Mouse (Mus musculus) adrenal gland, postnatal 10 days (tissue): ENCODE measurements at regions not wholly inside any gene's neighbourhood (a gene's known extent, or its start where the extent isn't known, plus 50 kb on each side); places are given as distances from the start of the nearest gene placed in this dataset.

Experiments
- DNase-seq: peaks from one replicate; pipeline ENCODE4 v3.0.0; 2021; ENCODE audit warnings: mixed read lengths

DNA sequence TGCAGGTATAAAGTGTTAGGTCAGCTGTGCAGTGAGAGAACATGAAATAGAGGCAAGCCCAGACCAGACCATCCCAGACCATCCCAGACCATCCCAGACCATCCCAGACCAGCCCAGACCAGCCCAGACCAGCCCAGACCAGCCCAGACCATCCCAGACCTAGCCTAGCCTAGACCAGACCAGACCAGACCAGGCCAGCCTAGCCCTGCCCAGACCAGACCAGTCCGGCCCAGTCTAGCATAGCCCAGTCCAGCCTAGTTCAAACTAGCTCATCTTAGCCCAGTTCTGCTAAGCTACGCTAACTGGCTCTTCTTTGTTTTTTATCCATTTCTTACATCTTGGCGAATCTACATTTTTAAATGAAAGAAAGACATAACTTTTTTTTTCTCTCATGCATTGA, 1015.9 kb downstream of the Car8 start:
- no peak for DNase-seq

DNA sequence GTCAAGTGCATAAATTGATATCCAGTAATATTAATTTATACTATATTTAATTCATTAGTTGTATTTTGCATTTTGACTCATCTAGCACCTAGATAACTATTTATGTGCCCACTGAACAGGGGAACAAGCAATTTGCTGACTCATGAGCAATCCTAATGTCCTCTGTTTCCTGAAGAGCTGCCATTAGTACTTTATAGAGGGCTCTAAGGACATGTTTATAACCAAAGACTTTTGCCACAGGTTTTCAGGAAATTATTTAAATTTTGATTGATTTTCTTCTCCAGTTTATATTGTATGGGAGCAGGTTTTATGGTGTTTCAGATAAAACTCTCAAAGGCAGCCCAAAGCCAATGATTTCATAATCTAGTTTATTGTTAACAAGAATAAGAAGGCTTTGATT, 1018.4 kb downstream of the Car8 start:
- DNase-seq: no peak

DNA sequence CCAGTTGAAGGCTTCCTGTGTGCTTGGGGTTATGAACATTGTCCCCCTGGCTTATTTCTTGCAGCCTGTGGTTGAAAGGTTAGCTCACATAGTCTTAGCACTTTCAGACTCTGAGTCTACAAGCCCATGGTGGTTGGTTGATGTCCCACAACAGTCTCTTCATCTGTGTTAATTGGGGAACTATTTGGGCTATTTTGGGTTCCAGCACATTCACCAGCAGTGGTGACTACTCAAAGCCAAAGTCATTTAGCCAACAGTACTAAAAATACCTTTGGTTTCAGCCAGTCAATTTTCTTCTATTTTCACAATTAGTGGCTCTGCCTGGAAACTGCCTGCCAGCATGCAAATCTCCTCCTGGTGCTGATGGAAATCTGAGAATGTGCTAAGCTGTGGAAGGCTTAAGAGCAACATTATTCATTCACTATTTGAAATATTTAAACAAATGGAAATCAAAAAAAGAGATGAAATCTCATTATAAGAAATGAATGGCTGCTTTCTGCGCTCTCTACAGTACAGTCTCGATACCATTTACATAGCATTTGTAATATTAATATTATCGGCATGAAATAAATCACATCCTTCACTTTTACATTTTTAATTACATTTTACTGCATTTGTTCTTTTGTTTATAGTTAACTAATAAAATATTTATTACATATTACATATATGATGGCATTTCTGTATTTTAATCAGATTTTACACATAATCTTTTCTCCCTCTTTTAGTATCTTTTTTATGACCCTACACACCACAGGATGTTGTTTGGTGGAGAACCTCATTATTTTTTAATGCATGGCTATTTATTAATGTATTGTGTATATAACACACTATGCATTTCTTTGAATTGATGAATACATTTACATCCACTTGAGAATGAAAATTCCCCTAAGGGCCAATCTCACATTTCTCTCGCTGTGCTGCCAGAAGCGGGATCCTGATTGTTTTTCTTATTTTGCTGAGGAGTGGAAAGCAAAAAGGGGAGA, 1023.5 kb downstream of the Car8 start:
- DNase-seq: no peak

DNA sequence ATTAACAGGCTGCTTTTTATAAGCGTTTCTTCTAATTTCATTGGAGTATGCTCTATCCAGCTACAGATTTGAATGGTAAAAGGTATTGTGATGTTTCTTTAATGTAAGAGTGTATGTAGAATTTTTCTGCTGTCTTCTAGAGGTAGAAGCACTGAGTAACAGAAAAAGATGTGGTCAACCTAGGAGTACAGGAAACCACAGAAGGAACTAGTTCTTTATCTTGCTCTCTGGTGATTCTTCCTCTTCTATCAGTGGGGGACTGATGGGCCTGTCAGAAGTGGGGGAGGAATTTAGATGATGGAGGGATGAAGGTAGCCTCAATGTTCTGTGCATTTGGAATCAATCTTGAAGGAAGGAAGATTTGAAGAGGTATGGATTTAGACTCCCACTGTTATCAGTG, 1031.9 kb downstream of the Car8 start:
- DNase-seq: no peak

DNA sequence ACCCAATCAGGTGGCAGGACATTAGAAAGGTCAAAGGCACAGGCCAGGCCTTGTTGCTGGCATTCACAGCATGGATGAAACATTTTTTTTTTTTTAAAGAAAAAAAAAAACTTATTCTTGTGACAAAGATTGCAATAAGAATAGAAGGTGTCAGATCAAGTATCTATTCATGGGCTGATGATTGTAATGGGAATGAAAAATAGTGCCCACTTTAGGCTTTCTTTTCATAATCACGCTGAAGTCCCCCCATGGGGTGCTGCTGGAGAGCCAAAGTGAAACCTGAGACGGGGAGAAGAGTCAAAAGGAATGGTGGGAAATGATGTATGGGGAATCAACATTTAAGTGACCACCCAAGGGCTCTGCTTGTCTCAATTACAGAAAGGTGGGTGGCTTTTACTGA, 1037.0 kb downstream of the Car8 start:
- no peak for DNase-seq

- no peak for DNase-seq
Measured at GRCm38 (mm10) chr4:7199941-7200340, 1038.9 kb downstream of the Car8 start.

DNA sequence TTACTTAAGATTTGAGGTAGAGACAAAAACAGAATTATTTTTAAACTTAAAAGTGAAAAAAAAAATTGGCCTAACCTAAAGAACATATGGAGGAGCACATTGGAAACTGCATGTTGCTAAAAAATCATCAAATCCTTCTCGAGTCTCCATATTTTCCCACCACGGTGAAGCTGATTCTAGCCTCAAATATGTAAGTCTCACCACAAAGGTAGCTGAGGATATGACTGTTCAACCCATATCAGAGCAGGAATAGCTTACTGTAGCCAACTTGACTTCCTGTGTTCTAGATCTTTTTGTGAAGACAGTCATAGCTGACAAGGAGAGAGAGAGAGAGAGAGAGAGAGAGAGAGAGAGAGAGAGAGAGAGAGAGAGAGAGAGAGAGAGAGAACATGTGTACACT, 1039.8 kb downstream of the Car8 start:
- DNase-seq: no peak

- no peak for DNase-seq
Measured at GRCm38 (mm10) chr4:7196570-7196969, 1042.3 kb downstream of the Car8 start.

DNA sequence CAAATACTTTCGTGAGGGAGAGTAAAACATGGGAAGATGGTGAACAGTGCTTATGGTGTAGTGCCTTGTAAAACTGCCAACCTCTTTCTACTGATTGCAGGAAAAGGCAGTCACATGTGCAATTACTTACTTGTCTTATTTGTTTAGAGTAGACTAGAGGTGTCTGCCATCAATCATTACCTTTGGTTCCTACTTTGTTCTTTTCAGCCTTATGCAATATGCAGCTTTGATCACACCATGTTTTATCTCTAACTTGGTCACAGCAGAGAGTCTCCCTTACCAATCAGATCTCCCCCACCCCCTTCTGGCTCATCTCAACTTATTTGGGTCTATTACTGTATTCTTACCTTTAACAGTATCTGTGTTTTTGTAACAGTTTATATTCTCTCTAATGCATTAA, 1043.2 kb downstream of the Car8 start:
- DNase-seq: no peak

GRCm38 (mm10) chr4:7191912-7192311, 1046.9 kb downstream of the Car8 start:
- no peak for DNase-seq

DNA sequence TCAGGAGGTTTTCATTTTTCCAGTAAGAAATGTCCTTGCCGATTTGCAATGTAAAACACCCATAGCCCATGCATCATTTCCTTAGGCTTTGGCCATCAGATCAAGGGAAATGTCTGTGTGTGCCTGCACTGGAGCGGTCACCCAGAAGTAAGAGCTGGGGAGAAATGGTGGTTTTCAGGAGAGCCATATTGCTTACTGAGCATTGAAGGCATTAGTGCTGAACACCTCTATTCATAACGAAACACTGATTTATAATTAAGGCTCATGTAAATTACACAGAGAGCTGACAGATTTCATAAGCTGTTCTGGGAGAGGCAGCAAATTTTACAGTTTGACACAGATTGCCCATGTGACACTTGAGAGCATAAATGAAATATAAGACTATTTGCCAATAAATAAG, 1047.6 kb downstream of the Car8 start:
- no peak for DNase-seq

DNA sequence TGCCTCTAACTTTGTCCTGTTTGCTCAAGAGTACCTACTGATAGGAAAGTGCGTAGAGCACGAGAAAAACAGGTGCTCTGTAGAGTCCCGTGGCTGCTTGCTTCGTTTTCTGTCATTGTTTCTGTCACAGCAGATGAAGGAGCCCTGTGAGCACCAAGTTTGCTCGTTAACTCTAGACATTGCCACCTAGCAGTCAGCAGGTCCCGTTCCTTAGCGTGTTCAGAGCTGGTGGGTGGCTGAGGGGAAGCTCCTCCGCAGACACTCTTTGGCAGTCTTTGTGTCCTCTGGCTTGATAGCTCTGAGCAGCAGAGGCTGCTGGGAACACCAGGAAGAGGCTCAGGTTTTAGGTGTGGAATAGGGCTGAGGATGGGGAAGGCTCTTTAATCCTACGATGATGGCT, 1063.8 kb downstream of the Car8 start:
- DNase-seq: no peak

GRCm38 (mm10) chr4:7172528-7173306, 1066.1 kb downstream of the Car8 start:
- no peak for DNase-seq

- DNase-seq: no peak
Measured at GRCm38 (mm10) chr4:7171637-7172417, 1067.0 kb downstream of the Car8 start.

DNA sequence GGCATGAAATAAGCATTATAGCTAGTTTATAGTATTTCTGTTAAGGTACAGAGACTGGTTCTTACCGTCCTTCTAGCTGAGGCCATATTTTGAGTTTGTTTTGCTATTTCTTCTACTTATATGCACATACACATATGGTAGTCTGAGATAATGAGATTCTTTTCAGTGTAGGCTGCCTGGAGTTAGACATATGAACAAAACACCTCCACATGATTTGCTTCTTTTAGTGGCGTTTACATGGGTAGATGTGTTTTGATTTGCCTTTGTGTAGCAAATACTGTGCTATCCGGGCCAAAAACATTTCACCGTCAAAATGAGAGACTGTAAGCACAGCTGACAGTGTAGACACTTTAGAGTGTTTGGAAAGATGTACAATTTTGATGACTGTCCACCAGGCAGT, 1077.4 kb downstream of the Car8 start:
- DNase-seq: no peak

DNA sequence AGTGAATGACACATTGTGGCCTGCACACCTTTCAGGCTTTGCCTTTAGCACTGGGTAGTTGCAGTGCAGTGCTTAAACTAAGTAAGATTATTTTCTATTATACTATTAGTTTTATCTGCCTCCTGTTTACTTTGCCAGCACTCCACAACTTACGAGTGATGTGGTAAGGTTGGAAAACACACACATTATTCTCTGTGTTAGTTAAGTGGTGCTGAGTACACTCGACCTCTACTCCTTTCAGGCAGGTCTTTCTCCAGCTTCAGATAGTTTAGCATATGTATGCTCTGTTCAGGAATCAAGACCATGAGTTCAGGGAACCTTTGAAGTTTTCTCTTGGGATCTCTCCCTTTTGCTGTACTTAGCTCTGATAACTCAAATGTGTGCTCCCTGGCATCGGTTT, 1081.0 kb downstream of the Car8 start:
- no peak for DNase-seq

- DNase-seq: no peak
Measured at GRCm38 (mm10) chr4:7154256-7154655, 1084.6 kb downstream of the Car8 start.

DNA sequence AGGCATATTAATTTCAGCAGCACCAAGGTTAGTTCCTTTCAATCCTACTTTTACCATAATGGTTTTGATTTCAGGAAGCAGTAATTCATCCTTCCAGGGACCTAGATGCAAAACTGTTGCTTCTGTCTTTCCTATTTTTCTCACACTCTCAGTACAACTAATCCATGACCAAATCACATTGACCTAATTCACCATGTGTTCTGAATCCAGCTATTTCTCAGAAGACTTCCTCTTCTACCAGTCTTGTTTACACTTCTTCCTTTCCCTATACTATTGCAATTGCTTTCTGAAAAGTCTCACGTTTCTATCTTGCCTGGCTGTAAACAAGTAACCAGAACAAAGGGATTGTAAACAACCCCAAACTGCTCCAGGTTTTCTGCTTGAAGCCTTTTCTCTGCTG, 1085.0 kb downstream of the Car8 start:
- no peak for DNase-seq

DNA sequence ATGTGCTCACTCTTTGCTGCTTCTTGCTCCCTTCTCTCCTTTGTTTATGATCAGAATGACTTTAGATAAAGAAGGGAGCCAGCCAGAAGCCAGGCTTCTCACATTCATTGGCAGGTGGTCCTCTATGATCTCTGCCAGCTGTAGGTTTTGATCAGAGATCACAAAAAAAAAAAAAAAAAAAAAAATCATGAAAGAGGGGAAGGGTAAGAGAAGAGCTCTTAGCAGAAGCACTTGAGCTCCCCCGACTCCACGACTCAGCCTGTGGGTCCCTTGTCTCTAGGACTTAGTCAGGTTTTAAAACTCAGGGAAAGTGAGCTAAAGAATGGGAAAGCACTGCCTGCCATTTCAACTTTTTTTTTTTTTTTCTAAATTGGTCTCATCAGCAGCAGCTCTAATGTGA, 1093.1 kb downstream of the Car8 start:
- no peak for DNase-seq

- DNase-seq: no peak
Measured at GRCm38 (mm10) chr4:7144215-7144614, 1094.6 kb downstream of the Car8 start.

- no peak for DNase-seq
Measured at GRCm38 (mm10) chr4:7143676-7144075, 1095.2 kb downstream of the Car8 start.

- DNase-seq: no peak
Measured at GRCm38 (mm10) chr4:7142781-7143180, 1096.1 kb downstream of the Car8 start.

GRCm38 (mm10) chr4:7112159-7112558, 1126.7 kb downstream of the Car8 start:
- DNase-seq: no peak
